Mouse (Mus musculus) hindlimb bud, embryonic 11.5 days (tissue): ENCODE measurements at regions not wholly inside any gene's neighbourhood (a gene's known extent, or its start where the extent isn't known, plus 50 kb on each side); places are given as distances from the start of the nearest gene placed in this dataset.

Experiments used
- DNase-seq: peaks from one replicate; pipeline ENCODE4 v3.0.0-alpha.2; 2012; ENCODE audit warnings: low read depth, low spot score; ENCODE audit errors: extremely low spot score

DNA sequence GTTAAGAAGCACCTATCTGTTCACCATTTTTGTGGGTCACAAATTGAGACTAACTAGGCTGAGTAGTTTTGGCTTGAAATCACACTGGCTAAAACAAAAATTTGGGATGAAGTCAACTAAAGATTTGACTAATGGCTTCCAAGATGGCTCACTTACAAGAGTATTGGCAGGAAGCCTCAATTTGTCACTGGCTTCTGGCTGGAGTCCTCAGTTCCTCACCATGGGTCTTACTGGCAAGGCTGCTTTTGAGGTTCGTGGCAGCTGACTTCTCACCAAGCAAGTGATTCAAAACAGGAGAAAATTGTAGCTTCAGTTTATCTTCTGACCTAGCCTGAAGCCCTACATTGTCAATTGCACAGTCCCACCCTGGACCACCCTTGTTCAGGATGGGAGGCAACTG, 250.0 kb upstream of the Nbea start:
- DNase-seq, result no peak

DNA sequence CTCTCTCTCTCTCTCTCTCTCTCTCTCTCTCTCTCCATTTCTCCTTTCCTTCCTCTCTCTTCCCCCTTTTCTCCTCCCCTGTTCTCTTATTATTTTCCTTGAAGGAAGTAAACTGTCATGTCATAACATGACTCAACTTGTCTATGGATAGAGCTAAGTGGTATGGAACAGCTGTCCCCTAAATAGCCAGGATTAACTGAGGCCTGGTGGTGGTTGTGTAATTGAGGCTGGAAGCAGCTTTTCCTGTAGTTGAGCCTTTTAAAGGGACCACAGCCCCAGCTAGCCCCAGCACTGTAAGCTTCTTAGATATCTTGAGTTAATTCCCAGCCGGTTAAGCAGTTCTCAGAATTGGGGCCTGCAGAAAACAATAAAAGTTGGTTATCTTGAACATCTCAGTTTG, 243.7 kb upstream of the Nbea start:
- DNase-seq, result no peak

DNA sequence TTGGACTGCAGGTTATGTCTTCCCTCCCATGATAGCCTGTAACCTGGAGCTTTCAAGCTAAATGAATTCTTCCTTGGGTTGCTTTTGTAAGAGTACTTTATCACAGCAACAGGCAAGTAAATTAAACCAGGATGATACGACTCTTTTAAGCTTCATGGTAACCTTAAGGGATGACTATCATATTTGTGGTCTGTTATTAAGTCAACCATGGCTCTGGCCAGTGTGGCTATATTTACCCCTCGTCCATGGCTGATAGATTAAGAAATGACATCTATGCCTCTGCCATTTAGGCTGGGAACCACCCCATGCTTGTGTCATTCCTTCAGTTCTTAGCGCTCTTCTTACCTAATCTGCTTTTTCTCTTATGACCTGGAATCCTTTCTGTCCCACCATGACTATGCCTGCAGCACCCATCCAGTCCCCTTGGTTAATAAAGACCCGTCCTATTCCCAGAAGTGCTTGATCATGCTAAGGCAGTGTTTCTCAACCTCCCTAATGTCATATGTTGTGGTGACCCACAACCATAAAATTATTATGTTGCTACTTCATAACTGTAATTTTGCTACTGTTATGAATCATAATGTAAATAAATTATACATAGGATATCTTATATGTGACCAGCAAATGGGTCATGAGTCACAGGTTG, 214.5 kb upstream of the Nbea start:
- DNase-seq, result no peak

DNA sequence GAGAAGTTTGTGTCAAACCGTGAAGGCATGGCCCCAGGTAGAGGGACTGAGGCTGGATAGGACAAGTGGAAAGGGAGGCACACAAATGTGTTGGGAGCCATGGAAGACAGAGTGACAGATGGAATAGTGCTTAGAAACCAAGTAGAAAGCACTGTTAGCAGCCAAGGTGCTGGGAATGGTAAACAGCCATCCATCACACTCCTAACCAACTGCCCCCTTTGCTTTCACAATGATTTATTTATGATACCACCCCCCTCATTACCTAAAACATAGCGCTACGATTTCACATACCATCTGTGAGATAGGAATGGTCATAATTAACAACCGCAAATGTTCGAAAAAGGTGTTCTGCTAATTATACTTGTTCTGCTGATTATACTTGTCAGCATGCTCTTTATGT, 209.6 kb upstream of the Nbea start:
- DNase-seq, result no peak

DNA sequence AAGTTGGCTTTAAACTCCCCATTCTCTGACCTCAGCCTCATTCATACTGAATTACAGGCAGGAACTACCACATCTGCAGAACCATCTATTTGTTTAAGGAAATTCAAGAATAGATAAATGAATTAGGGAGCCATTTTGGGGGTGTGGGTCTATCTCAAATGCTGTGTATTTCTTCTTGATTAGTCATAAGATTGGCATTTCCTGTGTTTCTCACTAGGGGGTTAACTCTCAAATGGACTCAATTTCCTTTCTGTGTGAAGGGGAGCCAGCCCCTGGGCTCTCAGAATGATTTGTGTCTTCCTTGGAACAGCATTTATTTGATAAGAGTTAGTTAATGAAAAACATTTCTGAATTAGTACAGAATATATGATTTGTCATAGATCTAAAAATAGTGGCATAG, 196.8 kb upstream of the Nbea start:
- DNase-seq, result no peak

DNA sequence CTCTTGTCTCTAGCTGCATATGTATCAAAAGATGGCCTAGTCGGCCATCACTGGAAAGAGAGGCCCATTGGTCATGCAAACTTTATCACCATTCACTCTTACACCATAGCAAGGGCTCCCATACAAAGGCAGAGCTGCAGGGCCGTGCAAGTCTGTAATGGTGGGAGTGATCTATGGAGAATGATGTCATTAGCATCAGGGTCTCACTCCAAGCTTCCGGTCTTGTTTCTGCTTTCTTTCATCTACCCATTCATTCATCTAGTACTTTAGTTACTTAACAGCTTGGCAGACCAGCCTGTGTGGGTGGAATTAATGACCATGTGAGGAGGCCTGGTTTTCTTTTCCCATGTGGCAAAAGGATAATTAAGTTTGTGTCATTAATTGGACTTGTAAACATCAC, 196.0 kb upstream of the Nbea start:
- DNase-seq, result no peak

DNA sequence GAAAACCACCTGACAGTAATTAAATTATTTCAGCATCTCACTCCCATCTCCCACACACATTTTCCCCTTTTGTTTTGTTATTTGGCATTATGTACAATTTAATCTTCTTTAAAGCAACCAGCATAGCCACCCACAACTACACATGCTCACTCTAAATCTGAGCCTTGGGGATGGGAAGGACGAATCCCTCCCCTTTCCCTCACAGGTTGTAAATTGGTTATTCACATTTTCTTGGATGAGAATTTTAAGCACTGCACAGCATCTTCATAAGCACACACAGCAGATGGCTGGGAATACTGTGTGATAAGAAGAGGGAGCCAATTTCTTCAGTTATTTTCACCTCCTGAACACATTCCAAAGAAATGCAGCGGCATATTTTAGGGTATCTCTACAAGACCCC, 179.0 kb upstream of the Nbea start:
- DNase-seq, result no peak

DNA sequence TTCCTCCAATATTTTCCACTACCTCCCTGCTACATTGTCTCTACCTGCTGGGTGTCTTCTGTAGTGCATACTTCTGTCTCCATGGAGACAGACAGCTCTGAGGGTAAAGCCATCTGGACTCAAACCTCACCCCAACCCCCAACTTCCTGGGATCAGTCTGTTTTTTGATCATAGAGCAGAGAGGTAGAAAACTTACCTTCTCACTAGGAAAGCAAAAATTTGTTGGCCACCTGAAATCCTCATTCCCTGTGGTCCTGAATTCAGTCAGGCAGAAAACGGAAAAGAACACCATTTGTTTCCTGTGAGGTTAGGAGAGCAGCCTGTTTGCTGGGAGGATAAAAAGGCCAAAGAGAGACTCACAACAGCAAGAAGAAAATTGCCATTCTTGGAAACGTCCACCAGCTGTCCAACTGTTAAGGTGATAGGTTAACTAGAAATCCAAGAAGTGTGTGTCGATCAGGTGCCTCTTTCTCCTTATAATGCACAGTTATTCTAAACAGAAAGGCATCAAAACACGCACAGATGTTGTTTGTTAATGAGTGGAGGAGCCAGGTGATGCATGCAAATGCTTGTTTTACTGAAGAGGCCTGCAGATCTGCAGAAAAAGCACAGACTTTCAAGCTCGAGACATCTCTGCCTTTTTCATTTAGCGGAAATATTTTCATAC, 173.7 kb upstream of the Nbea start:
- DNase-seq, result no peak

DNA sequence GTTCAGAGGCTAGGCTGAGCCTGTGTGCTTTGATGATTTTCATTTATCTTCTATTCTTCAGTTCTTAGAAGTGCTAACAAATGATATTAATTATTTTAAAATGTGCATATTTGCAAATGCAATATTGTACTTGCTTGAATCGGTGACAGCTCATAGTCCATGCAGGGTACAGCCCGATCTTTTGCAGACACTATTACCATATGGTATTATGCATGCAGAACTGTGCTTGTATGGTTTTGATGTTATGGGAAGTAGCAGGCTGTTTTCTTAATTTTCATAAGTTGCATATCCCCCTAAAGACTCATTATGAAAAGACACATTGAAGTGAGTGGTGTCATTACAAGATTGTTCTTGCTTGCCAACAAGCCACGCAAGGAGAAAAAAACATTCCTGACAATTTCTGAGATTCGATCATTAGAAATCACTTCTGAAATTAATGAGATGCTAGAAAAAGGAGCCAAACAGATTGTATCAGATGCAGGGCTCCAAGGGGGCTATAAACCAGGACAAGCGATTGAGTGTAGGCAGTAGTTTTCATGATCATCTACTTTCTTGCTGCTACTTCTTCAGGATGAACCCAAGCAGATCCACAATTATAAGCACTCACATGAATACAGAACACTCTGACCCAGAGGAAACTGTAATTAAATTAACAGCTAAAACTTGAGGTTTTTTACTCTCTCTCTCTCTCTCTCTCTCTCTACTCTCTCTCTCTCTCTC, 172.8 kb upstream of the Nbea start:
- DNase-seq, result no peak
